Mouse (Mus musculus): ENCODE results near the gene Tcap. TPM values are rescaled to one million over a fixed set of nuclear protein-coding genes. Genes with fewer than 3 reads are reported as not detected.

Gene Tcap
- polyA plus RNA-seq, 1 experiment from 2014 or later = not detected

Other genes with a start within 250 kb of the Tcap start
- 21.0 and 23.7 TPM in 2 replicates for gene Fbxl20, start 233.4 kb upstream of the Tcap start, polyA plus RNA-seq (2016; fragmentation: Nextera tagmentation; extraction: Ambion mirVana)
- gene Med1, start 190.5 kb upstream of the Tcap start, polyA plus RNA-seq (2016; fragmentation: Nextera tagmentation; extraction: Ambion mirVana) = 74.3 and 82.5 TPM in 2 replicates
- gene Cdk12, start 180.8 kb upstream of the Tcap start, polyA plus RNA-seq (2016; fragmentation: Nextera tagmentation; extraction: Ambion mirVana) = 10.7 and 12.0 TPM in 2 replicates
- gene Neurod2, start 54.2 kb upstream of the Tcap start, polyA plus RNA-seq (2016; fragmentation: Nextera tagmentation; extraction: Ambion mirVana) = 0.05 and 0.09 TPM in 2 replicates
- 1.0 and 1.6 TPM in 2 replicates for gene Ppp1r1b, start 35.4 kb upstream of the Tcap start, polyA plus RNA-seq (2016; fragmentation: Nextera tagmentation; extraction: Ambion mirVana)
- 54.5 and 55.6 TPM in 2 replicates for gene Stard3, start 25.4 kb upstream of the Tcap start, polyA plus RNA-seq (2016; fragmentation: Nextera tagmentation; extraction: Ambion mirVana)
- not detected in 2 replicates for gene Pnmt, start 2.6 kb downstream of the Tcap start, polyA plus RNA-seq (2016; fragmentation: Nextera tagmentation; extraction: Ambion mirVana)
- 8.8 and 10.1 TPM in 2 replicates for gene Pgap3, start 16.7 kb downstream of the Tcap start, polyA plus RNA-seq (2016; fragmentation: Nextera tagmentation; extraction: Ambion mirVana)
- gene Erbb2, start 28.7 kb downstream of the Tcap start, polyA plus RNA-seq (2016; fragmentation: Nextera tagmentation; extraction: Ambion mirVana) = 21.8 and 22.4 TPM in 2 replicates
- gene Mien1, start 55.2 kb downstream of the Tcap start, polyA plus RNA-seq (2016; fragmentation: Nextera tagmentation; extraction: Ambion mirVana) = 112 and 124 TPM in 2 replicates
- gene Grb7, start 62.6 kb downstream of the Tcap start, polyA plus RNA-seq (2016; fragmentation: Nextera tagmentation; extraction: Ambion mirVana) = 1.5 and 2.3 TPM in 2 replicates
- 0.02 and 0.06 TPM in 2 replicates for gene Ikzf3, start 162.2 kb downstream of the Tcap start, polyA plus RNA-seq (2016; fragmentation: Nextera tagmentation; extraction: Ambion mirVana)
- 0.11 and 0.32 TPM in 2 replicates for gene Zpbp2, start 167.3 kb downstream of the Tcap start, polyA plus RNA-seq (2016; fragmentation: Nextera tagmentation; extraction: Ambion mirVana)
- gene Ormdl3, start 203.6 kb downstream of the Tcap start, polyA plus RNA-seq (2016; fragmentation: Nextera tagmentation; extraction: Ambion mirVana) = 65.8 and 81.0 TPM in 2 replicates
- gene Lrrc3c, start 214.5 kb downstream of the Tcap start, polyA plus RNA-seq (2016; fragmentation: Nextera tagmentation; extraction: Ambion mirVana) = not detected in 2 replicates
- gene Gm12355, start 241.8 kb downstream of the Tcap start, polyA plus RNA-seq (2016; fragmentation: Nextera tagmentation; extraction: Ambion mirVana) = 1.4 and 2.1 TPM in 2 replicates
- not detected in 2 replicates for gene Gsdma3, start 242.5 kb downstream of the Tcap start, polyA plus RNA-seq (2016; fragmentation: Nextera tagmentation; extraction: Ambion mirVana)

Data from midbrain, embryonic 10.5 days (tissue).